Mouse (Mus musculus): Measurements from ENCODE around the gene Has3.
"Not testable (repeated sequence)": the region's sequence is repeated elsewhere in the genome, so short reads cannot be mapped to it uniquely, and the experiment has no call there.

The Has3 gene

GRCm38 (mm10) chr8:106870051-106870450, at the start of gene Has3:
Gene Has3, plus strand, starts transcription at chr8:106870242.
- DNase-seq (ENCODE audit: low read depth, low spot score) = no peak

- no peak for DNase-seq (ENCODE audit: low read depth, low spot score)
Measured at GRCm38 (mm10) chr8:106820553-106821515, 49.2 kb upstream of the Has3 start.

GRCm38 (mm10) chr8:106828921-106829320, 41.1 kb upstream of the Has3 start:
- DNase-seq (ENCODE audit: low read depth, low spot score) = no peak

- no peak for DNase-seq (ENCODE audit: low read depth, low spot score)
Measured at GRCm38 (mm10) chr8:106829526-106830045, 40.5 kb upstream of the Has3 start.

- no peak for DNase-seq (ENCODE audit: low read depth, low spot score)
Measured at GRCm38 (mm10) chr8:106834899-106835298, 35.1 kb upstream of the Has3 start.

- no peak for DNase-seq (ENCODE audit: low read depth, low spot score)
Measured at GRCm38 (mm10) chr8:106836525-106836924, 33.5 kb upstream of the Has3 start.

GRCm38 (mm10) chr8:106838803-106839202, 31.2 kb upstream of the Has3 start:
- DNase-seq (ENCODE audit: low read depth, low spot score) = no peak

GRCm38 (mm10) chr8:106839209-106840001, 30.6 kb upstream of the Has3 start:
- no peak for DNase-seq (ENCODE audit: low read depth, low spot score)

- DNase-seq (ENCODE audit: low read depth, low spot score) = no peak
Measured at GRCm38 (mm10) chr8:106850034-106850433, 20.0 kb upstream of the Has3 start.

GRCm38 (mm10) chr8:106854534-106855241, 15.4 kb upstream of the Has3 start:
- no peak for DNase-seq (ENCODE audit: low read depth, low spot score)

GRCm38 (mm10) chr8:106855242-106855562, 14.8 kb upstream of the Has3 start:
- DNase-seq (ENCODE audit: low read depth, low spot score) = no peak

- no peak for DNase-seq (ENCODE audit: low read depth, low spot score)
Measured at GRCm38 (mm10) chr8:106862845-106863244, 7.2 kb upstream of the Has3 start.

GRCm38 (mm10) chr8:106865354-106865753, 4.7 kb upstream of the Has3 start:
- no peak for DNase-seq (ENCODE audit: low read depth, low spot score)

- peak; percentile 33 for DNase-seq (ENCODE audit: low read depth, low spot score)
Measured at GRCm38 (mm10) chr8:106870537-106871327, 690 bp downstream of the Has3 start.

GRCm38 (mm10) chr8:106871328-106871926, 1.4 kb downstream of the Has3 start:
- DNase-seq (ENCODE audit: low read depth, low spot score) = no peak

- no peak for DNase-seq (ENCODE audit: low read depth, low spot score)
Measured at GRCm38 (mm10) chr8:106871931-106872371, 1.9 kb downstream of the Has3 start.

GRCm38 (mm10) chr8:106872454-106873034, 2.5 kb downstream of the Has3 start:
- DNase-seq (ENCODE audit: low read depth, low spot score) = no peak

GRCm38 (mm10) chr8:106880121-106880707, 10.2 kb downstream of the Has3 start:
- DNase-seq (ENCODE audit: low read depth, low spot score) = no peak

GRCm38 (mm10) chr8:106884094-106884493, 14.1 kb downstream of the Has3 start:
- DNase-seq (ENCODE audit: low read depth, low spot score) = not testable (repeated sequence)

Data from CD4-positive, CD25-positive, alpha-beta regulatory T cell, adult 2 months (primary cell).